Mouse (Mus musculus): ENCODE data around the gene Rarres2.

- no peak for TF ChIP-seq POLR2A (IDR thresholded peaks at IDR 0.05; ENCODE audit: insufficient read depth, low read depth, low read length)
- no peak for TF ChIP-seq CTCF (IDR thresholded peaks at IDR 0.05; ENCODE audit: insufficient read depth, low read depth, low read length)
Measured at GRCm38 (mm10) chr6:48552918-48553317, 19.7 kb downstream of the Rarres2 start.

All from olfactory bulb, adult 2 months (tissue).